Mouse (Mus musculus): ENCODE data around the gene Arhgef3. TPM values are rescaled to one million over a fixed set of nuclear protein-coding genes. Genes with fewer than 3 reads are reported as not detected.
A peak's percentile ranks its signal among the peaks of the same experiment; 100 is the strongest.

The Arhgef3 gene
- polyA plus RNA-seq, 1 experiment from 2014 or later = 8.4 TPM

- H3K9me3 ChIP-seq (replicated peaks) = no peaks in the 10 kb centered on the region
- no peak overlapping the region for H3K4me3 ChIP-seq
- DNase-seq (ENCODE audit: low spot score) = no peak
- H3K27me3 ChIP-seq (ENCODE audit: low read depth, poor library complexity, severe bottlenecking) = no peaks in the 10 kb centered on the region
- H3K27ac ChIP-seq = no peak overlapping the region
- H3K4me1 ChIP-seq = peaks cover 35% of the 10 kb centered on the region
- WGBS = 89% methylated on average over 5 of the region's 5 CpGs
- H3K36me3 ChIP-seq = peaks cover 94% of the 10 kb centered on the region
These were observed 29.2 kb upstream of the Arhgef3 start for GRCm38 (mm10) chr14:27085471-27085870.

- Histone ChIP-seq H3K36me3 (peaks cover 94% of the 10 kb centered on the region), H3K9me3 (replicated peaks) (no peaks in the 10 kb centered on the region), H3K27ac (no peak overlapping the region), H3K4me1 (peaks cover 30% of the 10 kb centered on the region), H3K27me3 (ENCODE audit: low read depth, poor library complexity, severe bottlenecking) (no peaks in the 10 kb centered on the region), H3K4me3 (no peak overlapping the region)
- WGBS = 57% methylated on average over 4 of the region's 4 CpGs
- DNase-seq (ENCODE audit: low spot score) = no peak
These were observed 28.7 kb upstream of the Arhgef3 start for GRCm38 (mm10) chr14:27085999-27086398.

GRCm38 (mm10) chr14:27094247-27094646 lies 20.5 kb upstream of the Arhgef3 start:
- no peak overlapping the region for H3K27ac ChIP-seq
- H3K4me3 ChIP-seq = no peak overlapping the region
- peaks cover 96% of the 10 kb centered on the region for H3K36me3 ChIP-seq
- WGBS = 82% methylated on average over 5 of the region's 5 CpGs
- H3K27me3 ChIP-seq (ENCODE audit: low read depth, poor library complexity, severe bottlenecking) = no peaks in the 10 kb centered on the region
- H3K4me1 ChIP-seq = 0 out of 2 replicates have a peak, but pooled peaks cover 6% of the 10 kb centered on the region
- no peak for DNase-seq (ENCODE audit: low spot score)
- no peaks in the 10 kb centered on the region for H3K9me3 ChIP-seq (replicated peaks)

GRCm38 (mm10) chr14:27096133-27096532 lies 18.6 kb upstream of the Arhgef3 start:
- no peak overlapping the region for H3K27ac ChIP-seq
- 0 out of 2 replicates have a peak, but pooled peaks cover 6% of the 10 kb centered on the region for H3K4me1 ChIP-seq
- no peaks in the 10 kb centered on the region for H3K27me3 ChIP-seq (ENCODE audit: low read depth, poor library complexity, severe bottlenecking)
- no peaks in the 10 kb centered on the region for H3K9me3 ChIP-seq (replicated peaks)
- H3K36me3 ChIP-seq = peaks cover 96% of the 10 kb centered on the region
- DNase-seq (ENCODE audit: low spot score) = no peak
- no peak overlapping the region for H3K4me3 ChIP-seq
- 82% methylated on average over 9 of the region's 9 CpGs for WGBS

GRCm38 (mm10) chr14:27096779-27097178 lies 17.9 kb upstream of the Arhgef3 start:
- Histone ChIP-seq H3K4me1 (0 out of 2 replicates have a peak, but pooled peaks cover 6% of the 10 kb centered on the region), H3K36me3 (peaks cover 98% of the 10 kb centered on the region), H3K27ac (peak overlapping the region; percentile 25; the same call in 1 of the 2 replicates), H3K9me3 (replicated peaks) (no peaks in the 10 kb centered on the region), H3K4me3 (no peak overlapping the region), H3K27me3 (ENCODE audit: low read depth, poor library complexity, severe bottlenecking) (no peaks in the 10 kb centered on the region)
- WGBS = 50% methylated on average over 3 of the region's 3 CpGs
- DNase-seq (ENCODE audit: low spot score) = peak; percentile 76

- Histone ChIP-seq H3K36me3 (peaks cover 98% of the 10 kb centered on the region), H3K4me3 (no peak overlapping the region), H3K9me3 (replicated peaks) (no peaks in the 10 kb centered on the region), H3K4me1 (no peaks in the 10 kb centered on the region), H3K27me3 (ENCODE audit: low read depth, poor library complexity, severe bottlenecking) (no peaks in the 10 kb centered on the region), H3K27ac (no peak overlapping the region)
- WGBS = 68% methylated on average over 7 of the region's 7 CpGs
- no peak for DNase-seq (ENCODE audit: low spot score)
These were observed 13.0 kb upstream of the Arhgef3 start for GRCm38 (mm10) chr14:27101735-27102134.

GRCm38 (mm10) chr14:27102720-27103119 lies 12.0 kb upstream of the Arhgef3 start:
- Histone ChIP-seq H3K9me3 (replicated peaks) (no peaks in the 10 kb centered on the region), H3K4me3 (no peak overlapping the region), H3K27ac (no peak overlapping the region), H3K36me3 (peaks cover 99% of the 10 kb centered on the region), H3K27me3 (ENCODE audit: low read depth, poor library complexity, severe bottlenecking) (no peaks in the 10 kb centered on the region), H3K4me1 (no peaks in the 10 kb centered on the region)
- no peak for DNase-seq (ENCODE audit: low spot score)
- WGBS = 82% methylated on average over 6 of the region's 6 CpGs

- Histone ChIP-seq H3K9me3 (replicated peaks) (no peaks in the 10 kb centered on the region), H3K4me3 (no peak overlapping the region), H3K27me3 (ENCODE audit: low read depth, poor library complexity, severe bottlenecking) (no peaks in the 10 kb centered on the region), H3K27ac (no peak overlapping the region), H3K36me3 (peaks cover 78% of the 10 kb centered on the region), H3K4me1 (no peaks in the 10 kb centered on the region)
- DNase-seq (ENCODE audit: low spot score) = no peak
- WGBS = 88% methylated on average over 12 of the region's 12 CpGs
These were observed 8.8 kb upstream of the Arhgef3 start for GRCm38 (mm10) chr14:27105731-27106457.

- peaks cover under 1% of the 10 kb centered on the region; the same call in 1 of the 2 replicates for H3K4me1 ChIP-seq
- H3K27ac ChIP-seq = no peak overlapping the region
- WGBS = 74% methylated on average over 6 of the region's 6 CpGs
- no peak overlapping the region for H3K4me3 ChIP-seq
- DNase-seq (ENCODE audit: low spot score) = no peak
- H3K36me3 ChIP-seq = peaks cover 48% of the 10 kb centered on the region
- no peaks in the 10 kb centered on the region for H3K9me3 ChIP-seq (replicated peaks)
- H3K27me3 ChIP-seq (ENCODE audit: low read depth, poor library complexity, severe bottlenecking) = peaks cover 8% of the 10 kb centered on the region
These were observed 5.8 kb upstream of the Arhgef3 start for GRCm38 (mm10) chr14:27108748-27109504.

GRCm38 (mm10) chr14:27115275-27115660 lies 569 bp downstream of the Arhgef3 start:
- DNase-seq (ENCODE audit: low spot score) = no peak
- no peaks in the 10 kb centered on the region for H3K9me3 ChIP-seq (replicated peaks)
- H3K27me3 ChIP-seq (ENCODE audit: low read depth, poor library complexity, severe bottlenecking) = peaks cover 55% of the 10 kb centered on the region
- peak overlapping the region; percentile 62 for H3K4me3 ChIP-seq
- H3K27ac ChIP-seq = no peak overlapping the region
- 19% methylated on average over 11 of the region's 11 CpGs for WGBS
- peaks cover 14% of the 10 kb centered on the region for H3K4me1 ChIP-seq
- no peaks in the 10 kb centered on the region for H3K36me3 ChIP-seq

- WGBS = 76% methylated on average over 6 of the region's 6 CpGs
- Histone ChIP-seq H3K27ac (no peak overlapping the region), H3K9me3 (replicated peaks) (no peaks in the 10 kb centered on the region), H3K36me3 (no peaks in the 10 kb centered on the region), H3K4me3 (no peak overlapping the region), H3K4me1 (peaks cover 14% of the 10 kb centered on the region), H3K27me3 (ENCODE audit: low read depth, poor library complexity, severe bottlenecking) (peaks cover 55% of the 10 kb centered on the region)
- DNase-seq (ENCODE audit: low spot score) = no peak
These were observed 1.3 kb downstream of the Arhgef3 start for GRCm38 (mm10) chr14:27115991-27116390.

- Histone ChIP-seq H3K36me3 (no peaks in the 10 kb centered on the region), H3K9me3 (replicated peaks) (no peaks in the 10 kb centered on the region), H3K4me3 (no peak overlapping the region), H3K27ac (no peak overlapping the region), H3K27me3 (ENCODE audit: low read depth, poor library complexity, severe bottlenecking) (peaks cover 55% of the 10 kb centered on the region), H3K4me1 (peaks cover 14% of the 10 kb centered on the region)
- no peak for DNase-seq (ENCODE audit: low spot score)
- WGBS = 87% methylated on average over 4 of the region's 4 CpGs
These were observed 2.0 kb downstream of the Arhgef3 start for GRCm38 (mm10) chr14:27116577-27117165.

GRCm38 (mm10) chr14:27118546-27118945 lies 3.8 kb downstream of the Arhgef3 start:
- Histone ChIP-seq H3K4me3 (no peak overlapping the region), H3K9me3 (replicated peaks) (no peaks in the 10 kb centered on the region), H3K27ac (no peak overlapping the region), H3K27me3 (ENCODE audit: low read depth, poor library complexity, severe bottlenecking) (peaks cover 52% of the 10 kb centered on the region), H3K36me3 (no peaks in the 10 kb centered on the region), H3K4me1 (peaks cover 23% of the 10 kb centered on the region)
- no peak for DNase-seq (ENCODE audit: low spot score)
- 72% methylated on average over 5 of the region's 5 CpGs for whole genome bisulfite sequencing
